Mouse (Mus musculus) embryonic facial prominence, embryonic 13.5 days (tissue): ENCODE results near the gene Gm11541. TPM values are rescaled to one million over a fixed set of nuclear protein-coding genes. Genes with fewer than 3 reads are reported as not detected.

Experiments
- ATAC-seq: fragments of 200-750 bp; cut with Nextera tagmentation; 2 replicates; pipeline ENCODE4 v1.8.0; 2017; ENCODE audit warnings: low read depth; ENCODE audit not compliant: insufficient number of reproducible peaks, insufficient read depth, low FRiP score, low TSS enrichment
- H3K27ac ChIP-seq: fragments of 300-500 bp; sonication (generic); 2 replicates; pipeline ENCODE4 v1.5.1; 2015; ENCODE audit warnings: moderate library complexity, mild to moderate bottlenecking, inconsistent platforms
- H3K27me3 ChIP-seq: fragments of 300-500 bp; sonication (generic); 2 replicates; pipeline ENCODE4 v1.6.1; 2015; ENCODE audit warnings: mild to moderate bottlenecking, inconsistent platforms
- H3K36me3 ChIP-seq: fragments of 300-500 bp; sonication (generic); 2 replicates; pipeline ENCODE4 v1.6.1; 2015; ENCODE audit warnings: mild to moderate bottlenecking, inconsistent platforms
- H3K4me1 ChIP-seq: fragments of 300-500 bp; sonication (generic); 2 replicates; pipeline ENCODE4 v1.6.1; 2015; ENCODE audit warnings: inconsistent platforms
- H3K4me2 ChIP-seq: fragments of 300-500 bp; sonication (generic); 2 replicates; pipeline ENCODE4 v1.6.1; 2015; ENCODE audit warnings: moderate library complexity, mild to moderate bottlenecking, inconsistent platforms
- H3K4me3 ChIP-seq: fragments of 300-500 bp; sonication (generic); 2 replicates; pipeline ENCODE4 v1.5.1; 2015; ENCODE audit warnings: mild to moderate bottlenecking, inconsistent platforms
- H3K9ac ChIP-seq: fragments of 300-500 bp; sonication (generic); 2 replicates; pipeline ENCODE4 v1.6.1; 2015; ENCODE audit warnings: mild to moderate bottlenecking, inconsistent platforms
- H3K9me3 ChIP-seq: fragments of 300-500 bp; sonication (generic); 2 replicates; pipeline ENCODE4 v1.6.1; 2016; ENCODE audit warnings: inconsistent platforms
- WGBS: fragments of 180-500 bp; shearing (Covaris S2); methylation state at CpG from one replicate; pipeline ENCODE4 v1.1.7; 2015; ENCODE audit warnings: mixed read lengths; 5-methylcytosine and 5-hydroxymethylcytosine counted together
- polyA plus RNA-seq: library from polyadenylated mRNA; unstranded; fragments of >200 nt; fragmentation: Nextera tagmentation; extraction: Ambion mirVana; gene quantifications from 2 replicates; pipeline ENCODE4 v1.2.1, GENCODE M21; 2015

Gene Gm11541
- polyA plus RNA-seq, 1 experiment from 2014 or later, result 1.4 TPM

- Histone ChIP-seq H3K9ac (no peak overlapping the region), H3K4me1 (peaks cover 29% of the 10 kb centered on the region), H3K27me3 (no peaks in the 10 kb centered on the region), H3K27ac (no peak overlapping the region), H3K36me3 (no peaks in the 10 kb centered on the region), H3K9me3 (no peaks in the 10 kb centered on the region), H3K4me2 (no peak overlapping the region), H3K4me3 (no peak overlapping the region)
- ATAC-seq, result no peak
- WGBS, result 85% methylated on average over 7 of the region's 7 CpGs
Observed at GRCm38 (mm10) chr11:94718113-94718909, 14.0 kb upstream of the Gm11541 start.

GRCm38 (mm10) chr11:94717239-94717638 is 12.9 kb upstream of the Gm11541 start:
- Histone ChIP-seq H3K4me2 (peak overlapping the region; percentile 31), H3K27ac (no peak overlapping the region), H3K9ac (no peak overlapping the region), H3K4me1 (peaks cover 37% of the 10 kb centered on the region), H3K4me3 (0 out of 2 replicates have a peak overlapping the region, but pooled peaks have one; percentile 1), H3K27me3 (no peaks in the 10 kb centered on the region), H3K9me3 (no peaks in the 10 kb centered on the region), H3K36me3 (no peaks in the 10 kb centered on the region)
- ATAC-seq, result no peak
- WGBS, result 30% methylated on average over 11 of the region's 11 CpGs

GRCm38 (mm10) chr11:94716754-94717153 is 12.5 kb upstream of the Gm11541 start:
- H3K4me1 ChIP-seq, result peaks cover 37% of the 10 kb centered on the region
- no peaks in the 10 kb centered on the region for H3K9me3 ChIP-seq
- H3K36me3 ChIP-seq, result no peaks in the 10 kb centered on the region
- no peak; the same call in 1 of the 2 replicates for ATAC-seq
- H3K4me2 ChIP-seq, result peak overlapping the region; percentile 31
- no peak overlapping the region for H3K27ac ChIP-seq
- 8% methylated on average over 9 of the region's 9 CpGs for WGBS
- no peaks in the 10 kb centered on the region for H3K27me3 ChIP-seq
- H3K9ac ChIP-seq, result no peak overlapping the region
- no peak overlapping the region for H3K4me3 ChIP-seq

- 66% methylated on average over 5 of the region's 5 CpGs for WGBS
- Histone ChIP-seq H3K9me3 (no peaks in the 10 kb centered on the region), H3K4me2 (no peak overlapping the region), H3K36me3 (no peaks in the 10 kb centered on the region), H3K9ac (no peak overlapping the region), H3K27me3 (no peaks in the 10 kb centered on the region), H3K4me1 (peaks cover 37% of the 10 kb centered on the region), H3K4me3 (no peak overlapping the region), H3K27ac (no peak overlapping the region)
- no peak for ATAC-seq
Observed at GRCm38 (mm10) chr11:94715622-94716021, 11.3 kb upstream of the Gm11541 start.

GRCm38 (mm10) chr11:94713246-94713860 is 9.1 kb upstream of the Gm11541 start:
- Histone ChIP-seq H3K27me3 (no peaks in the 10 kb centered on the region), H3K4me1 (peaks cover 37% of the 10 kb centered on the region), H3K4me3 (no peak overlapping the region), H3K36me3 (no peaks in the 10 kb centered on the region), H3K9ac (no peak overlapping the region), H3K9me3 (no peaks in the 10 kb centered on the region), H3K27ac (peak overlapping the region; percentile 74), H3K4me2 (peak overlapping the region; percentile 26)
- no peak for ATAC-seq
- WGBS, result 25% methylated on average over 11 of the region's 11 CpGs

GRCm38 (mm10) chr11:94704020-94704419 is 279 bp downstream of the Gm11541 start:
- Histone ChIP-seq H3K27ac (peak overlapping the region; percentile 44; the same call in 1 of the 2 replicates), H3K36me3 (no peaks in the 10 kb centered on the region), H3K4me1 (peaks cover 17% of the 10 kb centered on the region), H3K9ac (no peak overlapping the region), H3K27me3 (0 out of 2 replicates have a peak, but pooled peaks cover 5% of the 10 kb centered on the region), H3K4me3 (no peak overlapping the region), H3K9me3 (no peaks in the 10 kb centered on the region), H3K4me2 (no peak overlapping the region)
- 36% methylated on average over 7 of the region's 7 CpGs for WGBS
- ATAC-seq, result no peak

GRCm38 (mm10) chr11:94702216-94702610 is 2.1 kb downstream of the Gm11541 start:
- no peaks in the 10 kb centered on the region for H3K9me3 ChIP-seq
- no peak overlapping the region for H3K4me2 ChIP-seq
- H3K4me1 ChIP-seq, result peaks cover 23% of the 10 kb centered on the region
- H3K36me3 ChIP-seq, result no peaks in the 10 kb centered on the region
- H3K9ac ChIP-seq, result no peak overlapping the region
- 0 out of 2 replicates have a peak, but pooled peaks cover 5% of the 10 kb centered on the region for H3K27me3 ChIP-seq
- 41% methylated on average over 3 of the region's 3 CpGs for WGBS
- H3K4me3 ChIP-seq, result no peak overlapping the region
- ATAC-seq, result no peak
- no peak overlapping the region for H3K27ac ChIP-seq

- no peak overlapping the region for H3K27ac ChIP-seq
- ATAC-seq, result no peak
- no peaks in the 10 kb centered on the region for H3K9me3 ChIP-seq
- no peak overlapping the region for H3K4me2 ChIP-seq
- 58% methylated on average over 27 of the region's 27 CpGs for WGBS
- H3K4me3 ChIP-seq, result no peak overlapping the region
- H3K9ac ChIP-seq, result no peak overlapping the region
- H3K4me1 ChIP-seq, result peaks cover 23% of the 10 kb centered on the region
- 0 out of 2 replicates have a peak, but pooled peaks cover 5% of the 10 kb centered on the region for H3K27me3 ChIP-seq
- H3K36me3 ChIP-seq, result no peaks in the 10 kb centered on the region
Observed at GRCm38 (mm10) chr11:94701401-94702215, 2.7 kb downstream of the Gm11541 start.

- Histone ChIP-seq H3K4me2 (no peak overlapping the region), H3K4me1 (peaks cover 21% of the 10 kb centered on the region), H3K9ac (no peak overlapping the region), H3K27me3 (0 out of 2 replicates have a peak, but pooled peaks cover 5% of the 10 kb centered on the region), H3K9me3 (no peaks in the 10 kb centered on the region), H3K36me3 (no peaks in the 10 kb centered on the region), H3K4me3 (no peak overlapping the region), H3K27ac (no peak overlapping the region)
- 99% methylated on average over 3 of the region's 3 CpGs for WGBS
- no peak for ATAC-seq
Observed at GRCm38 (mm10) chr11:94699399-94699798, 4.9 kb downstream of the Gm11541 start.

GRCm38 (mm10) chr11:94697703-94698464 is 6.4 kb downstream of the Gm11541 start:
- ATAC-seq, result no peak

GRCm38 (mm10) chr11:94697140-94697539 is 7.2 kb downstream of the Gm11541 start:
- no peaks in the 10 kb centered on the region for H3K9me3 ChIP-seq
- no peaks in the 10 kb centered on the region for H3K36me3 ChIP-seq
- no peak overlapping the region for H3K9ac ChIP-seq
- no peak overlapping the region for H3K4me3 ChIP-seq
- 0 out of 2 replicates have a peak, but pooled peaks cover 5% of the 10 kb centered on the region for H3K27me3 ChIP-seq
- ATAC-seq, result no peak
- H3K4me2 ChIP-seq, result no peak overlapping the region
- WGBS, result 91% methylated on average over 2 of the region's 2 CpGs
- peaks cover 16% of the 10 kb centered on the region for H3K4me1 ChIP-seq
- H3K27ac ChIP-seq, result no peak overlapping the region

More at GRCm38 (mm10) chr11:94697703-94698464, 6.4 kb downstream of the Gm11541 start:
- Histone ChIP-seq H3K27ac (no peak overlapping the region), H3K36me3 (no peaks in the 10 kb centered on the region), H3K4me3 (no peak overlapping the region), H3K4me1 (peaks cover 17% of the 10 kb centered on the region), H3K9me3 (no peaks in the 10 kb centered on the region), H3K9ac (no peak overlapping the region), H3K4me2 (no peak overlapping the region), H3K27me3 (0 out of 2 replicates have a peak, but pooled peaks cover 5% of the 10 kb centered on the region)
- 46% methylated on average over 13 of the region's 13 CpGs for WGBS
